Mouse (Mus musculus): ENCODE data around the gene Hist1h2bj. TPM values are rescaled to one million over a fixed set of nuclear protein-coding genes. Genes with fewer than 3 reads are reported as not detected.
A peak's percentile ranks its signal among the peaks of the same experiment; 100 is the strongest.

The Hist1h2bj gene
- polyA plus RNA-seq, 1 experiment from 2014 or later, result 8.1 TPM

GRCm38 (mm10) chr13:22043503-22044431 lies 753 bp downstream of the Hist1h2bj start:
- whole genome bisulfite sequencing, result 2% methylated on average over 13 of the region's 14 CpGs

GRCm38 (mm10) chr13:22044432-22045155 lies 1.6 kb downstream of the Hist1h2bj start:
- H3K27me3 ChIP-seq, result no peaks in the 10 kb centered on the region
- H3K4me1 ChIP-seq, result peaks cover 23% of the 10 kb centered on the region
- H3K36me3 ChIP-seq, result no peaks in the 10 kb centered on the region
- 79% methylated on average over 6 of the region's 6 CpGs for WGBS
- no peak overlapping the region for H3K27ac ChIP-seq
- peak overlapping the region; percentile 63; the same call in 1 of the 2 replicates for H3K4me2 ChIP-seq
- no peak overlapping the region for H3K9ac ChIP-seq
- no peak for ATAC-seq (ENCODE audit: insufficient number of reproducible peaks, low FRiP score, low TSS enrichment, low read depth)
- no peaks in the 10 kb centered on the region for H3K9me3 ChIP-seq
- peak overlapping the region; percentile 40 for H3K4me3 ChIP-seq

More at GRCm38 (mm10) chr13:22043503-22044431, 753 bp downstream of the Hist1h2bj start:
- Histone ChIP-seq H3K4me1 (peaks cover 23% of the 10 kb centered on the region), H3K27me3 (no peaks in the 10 kb centered on the region), H3K9ac (0 out of 2 replicates have a peak overlapping the region, but pooled peaks have one; percentile 23), H3K9me3 (no peaks in the 10 kb centered on the region), H3K36me3 (no peaks in the 10 kb centered on the region), H3K4me3 (peak overlapping the region; percentile 40), H3K4me2 (peak overlapping the region; percentile 63), H3K27ac (peak overlapping the region; percentile 85)
- no peak for ATAC-seq (ENCODE audit: insufficient number of reproducible peaks, low FRiP score, low TSS enrichment, low read depth)

GRCm38 (mm10) chr13:22045311-22045710 lies 2.3 kb downstream of the Hist1h2bj start:
- H3K4me1 ChIP-seq, result peaks cover 20% of the 10 kb centered on the region
- H3K27ac ChIP-seq, result no peak overlapping the region
- no peaks in the 10 kb centered on the region for H3K27me3 ChIP-seq
- 58% methylated on average over 2 of the region's 2 CpGs for WGBS
- H3K4me2 ChIP-seq, result no peak overlapping the region
- H3K9me3 ChIP-seq, result no peaks in the 10 kb centered on the region
- no peak overlapping the region for H3K9ac ChIP-seq
- no peaks in the 10 kb centered on the region for H3K36me3 ChIP-seq
- ATAC-seq (ENCODE audit: insufficient number of reproducible peaks, low FRiP score, low TSS enrichment, low read depth), result no peak
- no peak overlapping the region for H3K4me3 ChIP-seq

GRCm38 (mm10) chr13:22049041-22049440 lies 6.0 kb downstream of the Hist1h2bj start:
- Histone ChIP-seq H3K36me3 (no peaks in the 10 kb centered on the region), H3K27ac (no peak overlapping the region), H3K4me1 (peaks cover 9% of the 10 kb centered on the region; the same call in 1 of the 2 replicates), H3K9me3 (no peaks in the 10 kb centered on the region), H3K27me3 (no peaks in the 10 kb centered on the region), H3K4me2 (no peak overlapping the region), H3K9ac (no peak overlapping the region), H3K4me3 (no peak overlapping the region)
- ATAC-seq (ENCODE audit: insufficient number of reproducible peaks, low FRiP score, low TSS enrichment, low read depth), result no peak
- WGBS, result 78% methylated on average over 2 of the region's 2 CpGs

- WGBS, result under 1% methylated on average over 14 of the region's 14 CpGs
- H3K27ac ChIP-seq, result peak overlapping the region; percentile 86
These were observed 6.9 kb downstream of the Hist1h2bj start for GRCm38 (mm10) chr13:22049737-22050440.

GRCm38 (mm10) chr13:22050591-22051522 lies 7.8 kb downstream of the Hist1h2bj start:
- H3K4me1 ChIP-seq, result peaks cover 3% of the 10 kb centered on the region; the same call in 1 of the 2 replicates
- H3K9me3 ChIP-seq, result no peaks in the 10 kb centered on the region
- WGBS, result under 1% methylated on average over 52 of the region's 52 CpGs
- peak overlapping the region; percentile 31 for H3K9ac ChIP-seq
- peak overlapping the region; percentile 86 for H3K27ac ChIP-seq
- peak overlapping the region; percentile 62 for H3K4me2 ChIP-seq
- peak; percentile 92 for ATAC-seq (ENCODE audit: insufficient number of reproducible peaks, low FRiP score, low TSS enrichment, low read depth)
- H3K4me3 ChIP-seq, result peak overlapping the region; percentile 49
- H3K27me3 ChIP-seq, result no peaks in the 10 kb centered on the region
- no peaks in the 10 kb centered on the region for H3K36me3 ChIP-seq

More at GRCm38 (mm10) chr13:22049737-22050440, 6.9 kb downstream of the Hist1h2bj start:
- Histone ChIP-seq H3K9ac (0 out of 2 replicates have a peak overlapping the region, but pooled peaks have one; percentile 10), H3K4me1 (peaks cover 4% of the 10 kb centered on the region; the same call in 1 of the 2 replicates), H3K4me2 (peak overlapping the region; percentile 62), H3K36me3 (no peaks in the 10 kb centered on the region), H3K4me3 (peak overlapping the region; percentile 49), H3K27me3 (no peaks in the 10 kb centered on the region), H3K9me3 (no peaks in the 10 kb centered on the region)
- no peak for ATAC-seq (ENCODE audit: insufficient number of reproducible peaks, low FRiP score, low TSS enrichment, low read depth)

- 12% methylated on average over 5 of the region's 5 CpGs for WGBS
- ATAC-seq (ENCODE audit: insufficient number of reproducible peaks, low FRiP score, low TSS enrichment, low read depth), result no peak
- Histone ChIP-seq H3K4me2 (peak overlapping the region; percentile 62), H3K9ac (no peak overlapping the region), H3K9me3 (no peaks in the 10 kb centered on the region), H3K4me1 (peaks cover 3% of the 10 kb centered on the region; the same call in 1 of the 2 replicates), H3K27me3 (no peaks in the 10 kb centered on the region), H3K27ac (peak overlapping the region; percentile 86), H3K36me3 (no peaks in the 10 kb centered on the region), H3K4me3 (peak overlapping the region; percentile 49)
These were observed 8.5 kb downstream of the Hist1h2bj start for GRCm38 (mm10) chr13:22051523-22051859.

- WGBS, result 95% methylated on average over 1 of the region's 1 CpGs
- Histone ChIP-seq H3K9ac (no peak overlapping the region), H3K9me3 (no peaks in the 10 kb centered on the region), H3K4me2 (no peak overlapping the region), H3K4me3 (no peak overlapping the region), H3K4me1 (peaks cover 3% of the 10 kb centered on the region; the same call in 1 of the 2 replicates), H3K36me3 (no peaks in the 10 kb centered on the region), H3K27ac (no peak overlapping the region), H3K27me3 (no peaks in the 10 kb centered on the region)
- no peak for ATAC-seq (ENCODE audit: insufficient number of reproducible peaks, low FRiP score, low TSS enrichment, low read depth)
These were observed 10.7 kb downstream of the Hist1h2bj start for GRCm38 (mm10) chr13:22053754-22054153.

GRCm38 (mm10) chr13:22061422-22061821 lies 18.4 kb downstream of the Hist1h2bj start:
- Histone ChIP-seq H3K4me3 (no peak overlapping the region), H3K4me2 (no peak overlapping the region), H3K27ac (no peak overlapping the region), H3K9me3 (no peaks in the 10 kb centered on the region), H3K27me3 (no peaks in the 10 kb centered on the region), H3K9ac (no peak overlapping the region), H3K4me1 (no peaks in the 10 kb centered on the region), H3K36me3 (no peaks in the 10 kb centered on the region)
- 80% methylated on average over 1 of the region's 1 CpGs for WGBS
- no peak for ATAC-seq (ENCODE audit: insufficient number of reproducible peaks, low FRiP score, low TSS enrichment, low read depth)

GRCm38 (mm10) chr13:22063468-22063867 lies 20.5 kb downstream of the Hist1h2bj start:
- Histone ChIP-seq H3K36me3 (no peaks in the 10 kb centered on the region), H3K4me2 (no peak overlapping the region), H3K27ac (no peak overlapping the region), H3K9me3 (no peaks in the 10 kb centered on the region), H3K4me3 (no peak overlapping the region), H3K4me1 (no peaks in the 10 kb centered on the region), H3K27me3 (no peaks in the 10 kb centered on the region), H3K9ac (no peak overlapping the region)
- ATAC-seq (ENCODE audit: insufficient number of reproducible peaks, low FRiP score, low TSS enrichment, low read depth), result no peak
- WGBS, result 40% methylated on average over 1 of the region's 1 CpGs
